Mouse (Mus musculus) midbrain, embryonic 13.5 days (tissue): Measurements from ENCODE around the gene Casc1. TPM values are rescaled to one million over a fixed set of nuclear protein-coding genes. Genes with fewer than 3 reads are reported as not detected.
A peak's percentile ranks its signal among the peaks of the same experiment; 100 is the strongest.
"Not testable (repeated sequence)": the region's sequence is repeated elsewhere in the genome, so short reads cannot be mapped to it uniquely, and the experiment has no call there.

Source experiments
- ATAC-seq: fragments of 200-750 bp; cut with Nextera tagmentation; 2 replicates; pipeline ENCODE4 v1.8.0; 2017; ENCODE audit warnings: mild to moderate bottlenecking, moderate TSS enrichment, moderate library complexity
- H3K27ac ChIP-seq: fragments of 300-500 bp; sonication (generic); 2 replicates; pipeline ENCODE4 v1.5.1; 2015; ENCODE audit warnings: inconsistent platforms, mild to moderate bottlenecking, moderate library complexity
- H3K27me3 ChIP-seq: fragments of 300-500 bp; sonication (generic); 2 replicates; pipeline ENCODE4 v1.6.1; 2015; ENCODE audit warnings: mild to moderate bottlenecking, inconsistent platforms
- H3K36me3 ChIP-seq: fragments of 300-500 bp; sonication (generic); 2 replicates; pipeline ENCODE4 v1.6.1; 2015; ENCODE audit warnings: mild to moderate bottlenecking, inconsistent platforms
- H3K4me1 ChIP-seq: fragments of 300-500 bp; sonication (generic); replicated peaks from 2 replicates; pipeline ENCODE4 v1.6.1; 2015; ENCODE audit warnings: inconsistent platforms
- H3K4me2 ChIP-seq: fragments of 300-500 bp; sonication (generic); replicated peaks from 2 replicates; pipeline ENCODE4 v1.6.1; 2015; ENCODE audit warnings: moderate library complexity, mild to moderate bottlenecking, inconsistent platforms
- H3K4me3 ChIP-seq: fragments of 300-500 bp; sonication (generic); replicated peaks from 2 replicates; pipeline ENCODE4 v1.5.1; 2015; ENCODE audit warnings: mild to moderate bottlenecking, inconsistent platforms
- H3K9ac ChIP-seq: fragments of 300-500 bp; sonication (generic); replicated peaks from 2 replicates; pipeline ENCODE4 v1.6.1; 2015; ENCODE audit warnings: mild to moderate bottlenecking, inconsistent platforms
- H3K9me3 ChIP-seq: fragments of 300-500 bp; sonication (generic); 2 replicates; pipeline ENCODE4 v1.6.1; 2016; ENCODE audit warnings: mild to moderate bottlenecking, inconsistent platforms
- WGBS: fragments of 180-500 bp; shearing (Covaris S2); methylation state at CpG from one replicate; pipeline ENCODE4 v1.1.7; 2015; 5-methylcytosine and 5-hydroxymethylcytosine counted together
- polyA plus RNA-seq: library from polyadenylated mRNA; unstranded; fragments of >200 nt; fragmentation: Nextera tagmentation; extraction: Ambion mirVana; gene quantifications from 2 replicates; pipeline ENCODE4 v1.2.1, GENCODE M21; 2015

The Casc1 gene
- polyA plus RNA-seq, 1 experiment from 2014 or later: 1.2 TPM

DNA sequence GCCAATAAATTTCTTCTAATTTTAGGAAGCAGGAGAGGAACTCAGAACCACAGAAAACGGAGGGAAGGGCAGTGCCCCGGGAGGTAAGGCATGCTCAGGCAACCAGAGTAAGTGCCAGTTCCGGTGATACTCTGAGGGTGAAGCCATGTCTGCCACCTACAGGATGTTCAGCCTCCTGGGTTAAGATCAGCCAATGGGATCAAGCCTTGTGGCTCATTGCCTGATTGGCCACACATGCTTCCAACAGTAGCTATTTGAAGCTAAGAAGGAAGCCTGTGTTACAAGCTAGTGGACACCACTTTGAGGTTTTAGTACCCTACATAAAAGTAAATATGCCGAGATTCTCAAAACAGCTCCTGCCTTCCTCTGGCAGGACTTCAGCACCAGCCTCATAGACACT lies 52.2 kb downstream of the Casc1 start:
- H3K4me1 ChIP-seq: no peaks in the 10 kb centered on the region
- no peaks in the 10 kb centered on the region for H3K36me3 ChIP-seq
- ATAC-seq: no peak
- no peak overlapping the region for H3K4me2 ChIP-seq
- no peak overlapping the region for H3K9ac ChIP-seq
- H3K27ac ChIP-seq: no peak overlapping the region
- 80% methylated on average over 4 of the region's 4 CpGs for WGBS
- no peaks in the 10 kb centered on the region for H3K9me3 ChIP-seq
- no peak overlapping the region for H3K4me3 ChIP-seq
- H3K27me3 ChIP-seq: no peaks in the 10 kb centered on the region

DNA sequence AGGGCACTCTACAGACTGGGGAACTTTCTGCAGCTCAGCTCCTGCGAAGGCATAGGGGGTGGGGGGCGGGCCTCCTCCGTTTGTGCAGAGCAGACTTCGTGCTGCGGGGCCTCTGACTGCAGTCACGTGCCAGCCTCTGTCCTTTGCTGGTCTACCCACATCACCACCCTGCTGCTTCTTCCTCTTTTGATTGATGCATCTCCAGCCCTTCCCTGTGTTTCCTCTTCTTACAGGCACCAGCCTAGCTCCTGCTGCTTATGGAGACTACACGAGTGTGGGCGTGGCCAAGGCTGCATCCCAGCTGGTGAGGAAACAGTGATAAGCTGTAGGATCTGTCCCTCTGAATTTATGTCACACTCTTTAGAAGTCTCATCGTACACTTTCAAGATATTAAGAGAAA lies 61.8 kb downstream of the Casc1 start:
- Histone ChIP-seq H3K4me2 (no peak overlapping the region), H3K36me3 (no peaks in the 10 kb centered on the region), H3K9ac (no peak overlapping the region), H3K9me3 (no peaks in the 10 kb centered on the region), H3K4me1 (0 out of 2 replicates have a peak, but pooled peaks cover 5% of the 10 kb centered on the region), H3K27ac (no peak overlapping the region), H3K4me3 (no peak overlapping the region), H3K27me3 (no peaks in the 10 kb centered on the region)
- peak; percentile 55; the same call in 1 of the 2 replicates for ATAC-seq
- WGBS: 51% methylated on average over 9 of the region's 9 CpGs

GRCm38 (mm10) chr6:145147716-145148115 lies 63.1 kb downstream of the Casc1 start:
- no peak for ATAC-seq
- 81% methylated on average over 16 of the region's 16 CpGs for WGBS

DNA sequence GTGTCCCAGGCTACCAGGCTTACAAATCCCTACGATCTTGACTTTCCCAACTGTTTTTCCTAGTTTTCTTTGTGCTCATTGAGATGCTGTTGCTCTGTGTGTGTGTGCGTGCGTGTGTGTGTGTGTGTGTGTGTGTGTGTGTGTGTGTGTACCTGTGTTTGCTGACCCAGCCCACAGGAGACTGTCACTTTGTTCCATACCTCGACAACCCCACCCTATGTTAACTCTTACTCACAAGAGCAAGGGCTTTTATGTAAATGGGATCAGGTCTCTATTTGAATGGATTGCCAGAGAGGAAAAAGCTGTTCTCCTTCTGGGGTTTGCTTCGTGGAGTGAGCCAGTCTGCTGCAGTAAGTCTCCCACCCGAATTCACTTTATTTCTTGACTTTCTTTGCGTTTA lies 65.6 kb downstream of the Casc1 start:
- peaks cover 5% of the 10 kb centered on the region; the same call in 1 of the 2 replicates for H3K4me1 ChIP-seq
- H3K27me3 ChIP-seq: no peaks in the 10 kb centered on the region
- WGBS: 71% methylated on average over 7 of the region's 7 CpGs
- H3K36me3 ChIP-seq: no peaks in the 10 kb centered on the region
- H3K9me3 ChIP-seq: no peaks in the 10 kb centered on the region
- no peak for ATAC-seq
- H3K4me2 ChIP-seq: no peak overlapping the region
- no peak overlapping the region for H3K27ac ChIP-seq
- H3K4me3 ChIP-seq: no peak overlapping the region
- H3K9ac ChIP-seq: no peak overlapping the region

More at GRCm38 (mm10) chr6:145147716-145148115, 63.1 kb downstream of the Casc1 start:
- Histone ChIP-seq H3K36me3 (no peaks in the 10 kb centered on the region), H3K9me3 (no peaks in the 10 kb centered on the region), H3K4me3 (no peak overlapping the region), H3K4me1 (0 out of 2 replicates have a peak, but pooled peaks cover 5% of the 10 kb centered on the region), H3K27ac (no peak overlapping the region), H3K4me2 (no peak overlapping the region), H3K27me3 (no peaks in the 10 kb centered on the region), H3K9ac (no peak overlapping the region)

GRCm38 (mm10) chr6:145141827-145142226 lies 69.0 kb downstream of the Casc1 start:
- Histone ChIP-seq H3K27me3 (no peaks in the 10 kb centered on the region), H3K27ac (no peak overlapping the region), H3K4me2 (no peak overlapping the region), H3K9ac (no peak overlapping the region), H3K9me3 (no peaks in the 10 kb centered on the region), H3K4me1 (no peaks in the 10 kb centered on the region; the same call in 1 of the 2 replicates), H3K4me3 (no peak overlapping the region), H3K36me3 (no peaks in the 10 kb centered on the region)
- ATAC-seq: no peak
- WGBS: 92% methylated on average over 12 of the region's 12 CpGs

- Histone ChIP-seq H3K4me3 (no peak overlapping the region), H3K36me3 (no peaks in the 10 kb centered on the region), H3K9me3 (no peaks in the 10 kb centered on the region), H3K4me1 (no peaks in the 10 kb centered on the region; the same call in 1 of the 2 replicates), H3K9ac (no peak overlapping the region), H3K27me3 (no peaks in the 10 kb centered on the region), H3K27ac (no peak overlapping the region), H3K4me2 (no peak overlapping the region)
- ATAC-seq: no peak
- 71% methylated on average over 11 of the region's 11 CpGs for WGBS
These were observed 70.1 kb downstream of the Casc1 start for GRCm38 (mm10) chr6:145140706-145141105.

DNA sequence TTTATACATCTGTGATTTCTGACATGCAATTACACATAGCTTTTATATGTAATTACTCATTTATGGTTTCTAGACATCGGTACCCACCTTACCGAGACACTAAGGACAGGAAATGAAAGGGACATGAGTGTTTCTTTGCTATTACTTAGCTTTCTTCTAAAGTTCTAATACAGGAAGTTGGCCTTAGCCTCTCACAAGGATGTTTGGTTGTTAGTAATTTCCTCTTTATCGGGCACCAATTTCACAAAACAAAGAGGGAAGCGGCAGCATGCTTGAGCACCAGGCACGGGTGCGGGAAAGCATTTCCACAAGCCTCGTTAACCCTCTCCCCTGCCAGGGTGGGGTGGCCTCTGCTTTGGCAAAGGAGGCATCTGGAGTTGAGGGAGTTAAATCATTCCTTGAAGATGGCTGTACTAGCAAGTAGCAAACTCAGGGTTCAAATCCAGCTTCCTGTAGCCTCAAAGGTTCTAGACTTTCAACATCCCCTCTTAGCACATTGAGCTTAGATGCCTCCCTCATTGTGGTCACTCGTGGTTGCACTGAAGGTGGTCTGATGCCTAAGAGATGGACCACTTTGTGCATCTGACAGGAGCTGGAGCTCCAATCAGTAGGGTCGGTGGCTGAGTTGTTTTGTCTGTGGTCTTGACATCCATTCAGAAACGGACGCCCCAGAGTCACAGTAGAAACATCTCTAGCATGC lies 70.9 kb downstream of the Casc1 start:
- Histone ChIP-seq H3K4me1 (no peaks in the 10 kb centered on the region; the same call in 1 of the 2 replicates), H3K27me3 (no peaks in the 10 kb centered on the region), H3K27ac (no peak overlapping the region), H3K4me2 (no peak overlapping the region), H3K9ac (no peak overlapping the region), H3K4me3 (no peak overlapping the region), H3K9me3 (no peaks in the 10 kb centered on the region), H3K36me3 (no peaks in the 10 kb centered on the region)
- WGBS: 79% methylated on average over 11 of the region's 11 CpGs
- ATAC-seq: no peak

DNA sequence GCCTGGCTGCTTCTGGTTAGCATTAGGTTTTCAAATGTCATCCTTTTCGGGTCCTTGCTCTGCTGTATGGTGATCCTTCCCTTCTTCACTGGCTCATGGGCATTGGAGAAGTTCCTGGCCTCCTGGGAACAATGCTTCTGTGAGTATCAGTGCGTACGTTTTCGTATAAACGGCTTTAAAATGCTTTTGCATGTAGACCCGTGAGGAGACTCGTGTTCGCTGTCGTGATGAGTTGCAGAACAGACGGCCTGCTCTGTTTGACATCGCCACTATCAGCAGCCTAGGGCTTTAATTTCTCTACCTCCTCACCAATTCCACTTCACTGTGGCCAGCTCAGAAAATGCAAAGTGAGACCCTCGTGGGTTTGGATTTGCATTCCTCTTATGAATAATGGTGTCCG lies 71.6 kb downstream of the Casc1 start:
- 84% methylated on average over 13 of the region's 13 CpGs for WGBS
- Histone ChIP-seq H3K36me3 (no peaks in the 10 kb centered on the region), H3K9me3 (no peaks in the 10 kb centered on the region), H3K27ac (no peak overlapping the region), H3K9ac (no peak overlapping the region), H3K4me1 (no peaks in the 10 kb centered on the region; the same call in 1 of the 2 replicates), H3K4me2 (no peak overlapping the region), H3K27me3 (no peaks in the 10 kb centered on the region), H3K4me3 (no peak overlapping the region)
- ATAC-seq: no peak

DNA sequence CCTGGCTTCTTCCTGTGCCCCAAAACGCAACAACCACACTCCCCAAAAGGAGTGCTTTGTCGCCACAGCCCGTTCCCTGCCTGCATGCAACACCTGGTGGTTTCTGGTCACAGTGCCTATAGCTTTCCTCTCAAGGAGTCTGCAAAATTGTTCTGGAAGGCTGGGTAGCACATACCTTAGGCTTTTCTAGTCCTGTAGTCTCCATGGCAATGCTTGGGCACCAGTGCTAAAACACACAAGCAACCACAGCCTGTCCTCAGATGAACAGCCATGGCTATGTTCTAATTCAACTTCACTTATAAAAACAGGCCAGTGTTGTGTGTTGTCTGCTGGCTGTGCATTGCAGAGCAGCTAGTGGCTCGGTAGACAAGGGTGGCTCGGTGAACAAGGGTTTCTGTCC lies 74.0 kb downstream of the Casc1 start:
- no peak overlapping the region for H3K4me3 ChIP-seq
- no peaks in the 10 kb centered on the region for H3K9me3 ChIP-seq
- no peak overlapping the region for H3K9ac ChIP-seq
- H3K4me2 ChIP-seq: no peak overlapping the region
- H3K27ac ChIP-seq: no peak overlapping the region
- no peaks in the 10 kb centered on the region for H3K27me3 ChIP-seq
- peaks cover 3% of the 10 kb centered on the region; the same call in 1 of the 2 replicates for H3K4me1 ChIP-seq
- WGBS: 92% methylated on average over 5 of the region's 5 CpGs
- ATAC-seq: no peak
- H3K36me3 ChIP-seq: no peaks in the 10 kb centered on the region

DNA sequence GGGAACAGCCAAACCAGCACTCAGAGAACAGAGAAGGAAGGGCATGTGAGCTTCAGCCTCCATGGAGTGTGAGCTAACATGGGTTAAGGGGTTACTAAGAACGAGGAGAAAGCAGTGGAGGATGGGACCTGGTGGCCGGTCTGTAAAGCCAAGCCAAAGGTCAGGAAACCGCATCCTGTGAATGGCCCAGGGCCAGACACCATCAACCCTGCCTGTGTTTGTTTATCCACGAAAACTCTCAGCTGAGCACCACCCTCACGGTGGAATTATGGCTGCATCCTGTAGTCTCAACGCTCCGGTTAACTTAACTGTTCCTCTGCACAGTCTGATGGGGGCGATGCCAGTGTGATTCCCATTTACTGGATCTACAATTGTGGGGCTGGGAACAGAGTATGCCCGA lies 75.0 kb downstream of the Casc1 start:
- no peaks in the 10 kb centered on the region for H3K36me3 ChIP-seq
- no peaks in the 10 kb centered on the region for H3K9me3 ChIP-seq
- H3K9ac ChIP-seq: no peak overlapping the region
- WGBS: 87% methylated on average over 9 of the region's 9 CpGs
- ATAC-seq: no peak
- H3K4me2 ChIP-seq: no peak overlapping the region
- H3K4me3 ChIP-seq: no peak overlapping the region
- no peak overlapping the region for H3K27ac ChIP-seq
- no peaks in the 10 kb centered on the region for H3K27me3 ChIP-seq
- H3K4me1 ChIP-seq: peaks cover 3% of the 10 kb centered on the region; the same call in 1 of the 2 replicates

DNA sequence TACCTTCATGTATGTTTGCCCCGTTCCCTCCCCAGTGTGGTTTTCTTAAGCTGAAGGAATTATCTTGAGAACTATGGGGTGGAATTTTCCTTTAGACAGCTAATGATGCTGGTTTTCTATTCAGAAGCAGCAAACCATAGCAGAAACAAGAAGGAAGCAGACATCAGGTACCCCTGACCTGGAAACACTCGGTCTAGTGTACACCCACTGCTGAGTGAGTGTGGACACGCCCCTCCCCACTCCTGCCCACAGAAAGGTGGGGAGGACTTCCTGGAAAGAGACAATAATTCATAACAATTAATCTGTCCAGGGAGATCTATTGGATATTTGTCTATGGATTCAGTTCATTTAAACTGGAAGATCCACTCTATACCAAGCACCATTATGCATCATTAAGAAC lies 75.5 kb downstream of the Casc1 start:
- no peaks in the 10 kb centered on the region for H3K27me3 ChIP-seq
- no peak for ATAC-seq
- 0 out of 2 replicates have a peak, but pooled peaks cover 3% of the 10 kb centered on the region for H3K4me1 ChIP-seq
- no peaks in the 10 kb centered on the region for H3K9me3 ChIP-seq
- H3K4me3 ChIP-seq: no peak overlapping the region
- no peak overlapping the region for H3K4me2 ChIP-seq
- H3K9ac ChIP-seq: no peak overlapping the region
- H3K27ac ChIP-seq: no peak overlapping the region
- no peaks in the 10 kb centered on the region for H3K36me3 ChIP-seq
- 79% methylated on average over 3 of the region's 3 CpGs for WGBS

DNA sequence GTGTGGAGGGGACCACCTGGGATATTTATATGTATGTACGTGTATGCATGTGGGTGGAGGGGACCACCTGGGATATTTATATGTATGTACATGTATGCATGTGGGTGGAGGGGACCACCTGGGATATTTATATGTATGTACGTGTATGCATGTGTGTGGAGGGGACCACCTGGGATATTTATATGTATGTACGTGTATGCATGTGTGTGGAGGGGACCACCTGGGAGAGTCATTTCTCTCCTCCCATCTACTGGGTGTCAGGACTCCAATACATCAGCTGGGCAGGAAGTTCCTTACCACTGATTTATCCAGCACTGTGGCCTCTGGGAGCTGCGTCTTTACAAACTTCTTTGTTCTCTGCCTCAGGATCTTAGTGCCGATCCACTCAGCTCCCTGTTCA lies 77.8 kb downstream of the Casc1 start:
- not testable (repeated sequence) for H3K27ac ChIP-seq
- WGBS: 85% methylated on average over 5 of the region's 5 CpGs

GRCm38 (mm10) chr6:145131991-145132390 lies 78.8 kb downstream of the Casc1 start:
- no peaks in the 10 kb centered on the region for H3K36me3 ChIP-seq
- H3K9ac ChIP-seq: no peak overlapping the region
- no peak overlapping the region for H3K27ac ChIP-seq
- 0 out of 2 replicates have a peak, but pooled peaks cover 3% of the 10 kb centered on the region for H3K4me1 ChIP-seq
- H3K4me2 ChIP-seq: no peak overlapping the region
- ATAC-seq: no peak
- no peak overlapping the region for H3K4me3 ChIP-seq
- H3K9me3 ChIP-seq: no peaks in the 10 kb centered on the region; the same call in 1 of the 2 replicates
- 94% methylated on average over 5 of the region's 5 CpGs for whole genome bisulfite sequencing
- no peaks in the 10 kb centered on the region for H3K27me3 ChIP-seq

More for the DNA sequence above, 77.8 kb downstream of the Casc1 start:
- not testable (repeated sequence) for H3K4me2 ChIP-seq, H3K27me3 ChIP-seq, H3K9ac ChIP-seq, H3K4me3 ChIP-seq, H3K4me1 ChIP-seq, H3K36me3 ChIP-seq, H3K9me3 ChIP-seq, ATAC-seq
